ENCODE assay signal across 10 mouse cellular contexts in genomic region chr12:75175931-75176565, GRCm38 (mm10). TPM values are rescaled to one million over a fixed set of nuclear protein-coding genes. Genes with fewer than 3 reads are reported as not detected.
A peak's percentile ranks its signal among the peaks of the same experiment; 100 is the strongest.
DNase-seq lines count a peak whose midpoint lies in the region; ATAC-seq and TF ChIP-seq lines count a peak whose summit lies in the region.
"Had no signal": no experiment of that assay in that cellular context is flagged by ENCODE, and none has a peak within 500 bp of the region (broad histone marks: within the 10 kb centered on the region; RNA-seq: fewer than 3 reads in every experiment).

No protein-coding gene starts in this region.

- WGBS in heart, embryonic 12.5 days, result 5% methylated on average over 19 of the region's 19 CpGs
- WGBS in limb, embryonic 10.5 days, result 4% methylated on average over 19 of the region's 19 CpGs
- WGBS in stomach, postnatal 0 days, result 5% methylated on average over 19 of the region's 19 CpGs

- TF ChIP-seq EP300 in stomach, postnatal 0 days (optimal IDR thresholded peaks at IDR 0.05), result no peak

- H3K4me1 ChIP-seq in heart, embryonic 12.5 days (replicated peaks), result peaks cover 15% of the 10 kb centered on the region
- H3K4me1 ChIP-seq in limb, embryonic 10.5 days, result peaks cover 23% of the 10 kb centered on the region
- no peaks in the 10 kb centered on the region for H3K4me1 ChIP-seq in stomach, postnatal 0 days (replicated peaks; ENCODE audit: control insufficient read depth, insufficient read depth)

- peak overlapping the region; percentile 43; the same call in 1 of the 2 replicates for H3K9ac ChIP-seq in heart, embryonic 12.5 days
- no peak overlapping the region for H3K9ac ChIP-seq in stomach, postnatal 0 days (ENCODE audit: low read length)
- H3K9ac ChIP-seq: liver, embryonic 14.5 days had no signal

- H3K36me3 ChIP-seq in heart, embryonic 12.5 days, result no peaks in the 10 kb centered on the region
- H3K36me3 ChIP-seq in limb, embryonic 10.5 days, result no peaks in the 10 kb centered on the region
- H3K36me3 ChIP-seq in stomach, postnatal 0 days (ENCODE audit: control insufficient read depth, insufficient read depth, low read length), result no peaks in the 10 kb centered on the region

- peak overlapping the region; percentile 77 for H3K4me2 ChIP-seq in heart, embryonic 12.5 days
- peak overlapping the region; percentile 47 for H3K4me2 ChIP-seq in stomach, postnatal 0 days (replicated peaks; ENCODE audit: low read depth)

- intact Hi-C loops in heart, postnatal 10 days (cut with DNase I), result loop anchor here (5.0 kb wide), 1 partner anchor 216 kb away; no protein-coding TSS in a partner anchor

- no peak for ATAC-seq in heart, embryonic 12.5 days (ENCODE audit: insufficient number of reproducible peaks, low FRiP score)
- ATAC-seq in stomach, postnatal 0 days (ENCODE audit: low FRiP score, low TSS enrichment), result no peak

- peak overlapping the region; percentile 48 for H3K4me3 ChIP-seq in heart, embryonic 12.5 days
- H3K4me3 ChIP-seq in limb, embryonic 10.5 days, result peak overlapping the region; percentile 60
- peak overlapping the region; percentile 27 for H3K4me3 ChIP-seq in stomach, postnatal 0 days (ENCODE audit: low read depth, low read length)

- DNase-seq in heart, postnatal 10 days, result no peak
- peak; percentile 23 for DNase-seq in right cerebral cortex, postnatal 14 days
- DNase-seq in right cerebral cortex, postnatal 36 days (ENCODE audit: low spot score in 2 of 2), result no peak
- DNase-seq in limb, embryonic 10.5 days (ENCODE audit: low spot score), result no peak
- no peak for DNase-seq in stomach, postnatal 0 days (ENCODE audit: low spot score)
- DNase-seq in yolk sac, embryonic 10.5 days (ENCODE audit: low spot score), result no peak
- no peak for DNase-seq in layer of hippocampus, postnatal 10 days (ENCODE audit: low spot score in 2 of 2)

- no peak for TF ChIP-seq CTCF in stomach, postnatal 0 days (IDR thresholded peaks at IDR 0.05; ENCODE audit: low read depth)

- no peak overlapping the region for H3K27ac ChIP-seq in heart, embryonic 12.5 days (ENCODE audit: poor library complexity, severe bottlenecking)
- H3K27ac ChIP-seq in limb, embryonic 10.5 days, result no peak overlapping the region
- H3K27ac ChIP-seq in stomach, postnatal 0 days (replicated peaks), result no peak overlapping the region
- H3K27ac ChIP-seq: liver, embryonic 14.5 days had no signal

- H3K9me3 ChIP-seq in heart, embryonic 12.5 days (replicated peaks), result no peaks in the 10 kb centered on the region
- H3K9me3 ChIP-seq in limb, embryonic 10.5 days (replicated peaks), result no peaks in the 10 kb centered on the region
- H3K9me3 ChIP-seq in stomach, postnatal 0 days (ENCODE audit: control insufficient read depth, low read length), result no peaks in the 10 kb centered on the region

- H3K27me3 ChIP-seq in heart, embryonic 12.5 days (replicated peaks), result peaks cover 78% of the 10 kb centered on the region
- peaks cover 67% of the 10 kb centered on the region for H3K27me3 ChIP-seq in limb, embryonic 10.5 days (ENCODE audit: low read depth, poor library complexity, severe bottlenecking)
- peaks cover 2% of the 10 kb centered on the region; the same call in 1 of the 2 replicates for H3K27me3 ChIP-seq in stomach, postnatal 0 days (ENCODE audit: control insufficient read depth, insufficient read depth, low read length)

RNA-seq across cellular contexts. Expression of gene Kcnh5, which starts 1.1 kb away (rescaled TPM):
- polyA plus RNA-seq in heart, embryonic 12.5 days (2016; fragmentation: Nextera tagmentation; extraction: Ambion mirVana), result 0.05 TPM in 1 of 2 replicates, not detected in the other
- total RNA-seq in heart, postnatal 10 days (2021), result not detected
- 0.13 and 0.18 TPM in 2 replicates for polyA plus RNA-seq in limb, embryonic 10.5 days (2016; fragmentation: Nextera tagmentation; extraction: Ambion mirVana)
- not detected in 2 replicates for polyA plus RNA-seq in stomach, postnatal 0 days (2015; fragmentation: Nextera tagmentation; extraction: Ambion mirVana)
- total RNA-seq in layer of hippocampus, postnatal 10 days (2021), result 1 to 10 TPM; 7.0 to 8.0 TPM
- polyA plus RNA-seq: gonadal fat pad, adult 2 months; liver, embryonic 14.5 days had no signal
